Mouse (Mus musculus) thymus, adult 2 months (tissue): ENCODE results near the gene Usp29.
"Not testable (repeated sequence)": the region's sequence is repeated elsewhere in the genome, so short reads cannot be mapped to it uniquely, and the experiment has no call there.

Experiments used
- CTCF ChIP-seq: fragments of 200-500 bp; IDR thresholded peaks from 2 replicates; pipeline ENCODE4 v1.5.1; 2012; ENCODE audit warnings: mild to moderate bottlenecking, control low read depth, low read length, moderate library complexity, borderline replicate concordance; ENCODE audit not compliant: control insufficient read depth, poor library complexity, insufficient read depth; ENCODE audit errors: extremely low read depth
- POLR2A ChIP-seq: fragments of 200-500 bp; IDR thresholded peaks from 2 replicates; pipeline ENCODE4 v1.6.1; 2012; ENCODE audit warnings: mild to moderate bottlenecking, low read length, control low read depth, moderate library complexity; ENCODE audit not compliant: control insufficient read depth, poor library complexity, insufficient read depth; ENCODE audit errors: extremely low read depth

GRCm38 (mm10) chr7:6998914-6999313 is 268.5 kb downstream of the Usp29 start:
- not testable (repeated sequence) for TF ChIP-seq CTCF, POLR2A
